Mouse (Mus musculus) heart, postnatal 36 days (tissue): ENCODE measurements around the gene Plau. TPM values are rescaled to one million over a fixed set of nuclear protein-coding genes. Genes with fewer than 3 reads are reported as not detected.

Experiments used
- DNase-seq, 2 experiments: peaks; one replicate each; pipeline ENCODE4 v3.0.0; 2021 to 2022
- intact Hi-C: fragments of 180-260 bp; cut with DNase I; formaldehyde crosslinking; loops from one replicate; pipeline ENCODE4 v1.15.1; 2025
- total RNA-seq, 2 experiments: library from RNA; stranded (reverse); gene quantifications; 2 replicates each; pipeline ENCODE4 v1.2.3; 2021

Gene Plau
- total RNA-seq, 2 experiments from 2014 or later = 6.1 to 6.2 TPM

DNA sequence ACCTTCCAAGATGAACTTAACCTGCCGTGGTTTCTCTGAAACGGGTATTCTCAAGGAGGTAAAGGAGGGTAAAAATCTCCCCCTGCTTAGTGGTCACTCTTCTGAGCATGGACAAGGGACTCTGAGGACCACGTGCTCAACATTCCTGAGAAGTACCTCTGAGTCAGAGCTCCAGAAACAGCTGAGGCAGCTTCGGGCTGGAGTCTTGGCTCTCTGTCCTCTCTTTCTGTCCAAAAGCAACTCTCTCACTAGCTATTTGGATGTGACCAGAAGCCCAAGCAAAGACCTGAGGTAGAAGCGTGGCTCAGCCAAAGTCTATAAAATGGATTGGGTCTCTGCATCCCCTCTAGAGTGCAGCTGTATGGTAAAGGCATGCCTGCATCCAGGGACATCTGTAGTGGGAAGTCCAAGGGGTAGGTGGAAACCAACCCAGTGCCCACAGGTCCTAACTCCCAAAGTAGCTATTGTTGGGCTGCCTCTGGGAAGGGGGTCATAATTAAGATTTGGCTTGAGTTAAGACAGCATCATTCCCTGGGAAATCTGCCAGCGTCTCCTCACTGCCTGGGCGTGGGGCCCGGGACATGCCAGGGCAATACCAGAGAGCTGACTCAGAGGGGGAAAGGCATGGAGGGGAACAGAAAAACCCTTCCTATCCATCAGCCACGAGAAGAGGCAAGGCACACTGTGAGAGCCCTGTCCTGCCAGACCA is 31.3 kb upstream of the Plau start:
- intact Hi-C loops = loop anchor here (1.0 to 5.0 kb wide), 2 partner anchors 188 to 307 kb away; no protein-coding TSS in a partner anchor

DNA sequence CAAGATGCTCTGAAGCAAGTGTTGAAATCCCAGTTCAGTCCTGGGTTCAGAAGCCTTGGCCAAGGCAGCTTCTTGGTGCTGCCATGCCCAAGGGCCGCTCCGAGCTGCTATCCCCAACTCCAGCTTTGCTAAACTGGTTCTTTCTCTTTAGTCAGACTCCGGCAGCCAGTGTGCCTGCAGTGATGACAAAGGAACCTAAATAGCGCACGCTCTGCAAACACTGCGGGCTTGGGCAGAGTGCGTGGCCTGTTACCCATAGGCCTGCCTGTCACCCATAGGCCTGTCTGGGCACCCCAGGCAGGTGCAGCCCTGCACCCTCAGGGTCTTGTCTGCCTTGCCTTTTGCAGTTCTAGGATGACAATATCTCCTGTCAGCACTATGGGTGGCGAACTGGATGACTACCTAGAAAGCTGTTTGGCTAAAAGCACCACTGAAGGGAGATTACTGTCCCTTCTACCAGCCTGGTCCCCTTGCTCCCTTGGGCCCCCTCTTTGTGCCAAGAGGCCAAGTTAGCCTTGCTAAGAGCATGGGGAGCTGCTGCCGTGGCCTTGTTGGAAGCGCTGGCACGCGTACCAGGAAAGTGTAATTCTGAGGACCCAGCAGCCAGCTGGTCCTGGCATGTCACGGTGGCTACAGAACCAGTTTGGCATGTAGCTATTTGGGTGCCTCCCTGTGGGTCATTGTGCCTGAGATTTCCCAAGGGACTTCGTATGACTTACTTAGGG is 30.2 kb upstream of the Plau start:
- intact Hi-C loops = loop anchor here (2.0 kb wide), 1 partner anchor 31 kb away; the partner anchor contains the start of gene Plau
- DNase-seq = no peak

More for the DNA sequence above, 31.3 kb upstream of the Plau start:
- DNase-seq = peak; percentile 79 to 83

DNA sequence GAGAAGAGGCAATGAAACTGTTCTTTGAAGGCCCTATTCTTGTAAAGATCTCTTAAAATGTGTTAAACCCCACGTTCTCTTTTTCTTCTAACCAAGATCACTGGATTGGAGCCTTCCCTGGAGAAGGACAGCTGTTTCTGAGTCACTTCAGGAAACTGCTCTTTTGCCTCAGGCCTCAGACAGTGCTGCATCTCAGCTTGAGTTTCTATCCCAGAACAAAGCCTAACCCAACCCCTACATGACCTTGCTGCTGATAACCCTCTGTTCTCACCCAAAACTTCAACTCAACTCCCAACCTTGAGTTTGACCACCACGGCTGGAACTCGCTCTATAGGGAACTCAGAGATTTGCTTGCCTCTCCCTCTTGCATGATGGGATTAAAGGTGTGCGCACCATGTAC is 27.1 kb upstream of the Plau start:
- intact Hi-C loops = no loop called here

DNA sequence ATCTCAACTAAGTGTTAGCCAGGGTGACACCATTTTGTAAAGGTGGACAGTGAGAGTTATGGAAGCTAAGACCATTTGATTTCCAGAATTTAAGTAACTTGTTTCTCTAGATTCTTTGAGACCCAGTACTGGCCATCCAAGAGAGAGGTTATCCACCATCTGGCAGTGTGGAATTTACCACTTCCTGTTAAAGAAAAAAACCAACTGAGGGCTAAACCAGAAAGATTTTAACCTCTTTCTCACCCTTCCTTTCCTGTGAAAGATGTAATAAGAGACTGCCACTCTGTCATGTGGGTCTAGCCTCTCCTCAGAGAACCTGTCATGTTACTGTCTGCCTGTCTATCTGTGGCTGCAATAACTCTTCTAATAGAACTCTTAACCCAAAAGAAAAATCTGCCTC is 26.6 kb upstream of the Plau start:
- intact Hi-C loops = loop anchor here (2.0 kb wide), 1 partner anchor 17 kb away; no protein-coding TSS in a partner anchor
- no peak for DNase-seq

More for the DNA sequence above, 27.1 kb upstream of the Plau start:
- no peak for DNase-seq

DNA sequence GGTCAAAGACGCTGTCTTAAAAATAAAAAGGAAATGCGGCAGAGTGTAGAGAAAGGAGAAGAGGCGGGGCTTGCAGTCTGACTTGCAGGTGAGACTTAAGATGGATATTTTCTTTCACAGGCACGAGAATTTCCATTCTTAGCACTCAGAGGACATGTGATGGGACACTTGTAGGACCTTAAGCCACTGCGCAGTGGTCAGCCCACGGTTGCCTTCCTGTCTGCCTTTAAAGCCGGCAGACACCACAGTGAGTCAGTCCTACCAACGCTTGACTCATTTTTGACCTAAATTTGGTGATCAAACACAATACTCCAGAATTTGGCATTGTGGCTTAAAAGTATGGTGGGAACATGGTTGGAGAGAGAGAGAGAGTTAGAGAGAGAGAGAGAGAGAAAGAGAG is 25.2 kb upstream of the Plau start:
- intact Hi-C loops = loop anchor here (2.0 kb wide), 1 partner anchor 16 kb away; no protein-coding TSS in a partner anchor

DNA sequence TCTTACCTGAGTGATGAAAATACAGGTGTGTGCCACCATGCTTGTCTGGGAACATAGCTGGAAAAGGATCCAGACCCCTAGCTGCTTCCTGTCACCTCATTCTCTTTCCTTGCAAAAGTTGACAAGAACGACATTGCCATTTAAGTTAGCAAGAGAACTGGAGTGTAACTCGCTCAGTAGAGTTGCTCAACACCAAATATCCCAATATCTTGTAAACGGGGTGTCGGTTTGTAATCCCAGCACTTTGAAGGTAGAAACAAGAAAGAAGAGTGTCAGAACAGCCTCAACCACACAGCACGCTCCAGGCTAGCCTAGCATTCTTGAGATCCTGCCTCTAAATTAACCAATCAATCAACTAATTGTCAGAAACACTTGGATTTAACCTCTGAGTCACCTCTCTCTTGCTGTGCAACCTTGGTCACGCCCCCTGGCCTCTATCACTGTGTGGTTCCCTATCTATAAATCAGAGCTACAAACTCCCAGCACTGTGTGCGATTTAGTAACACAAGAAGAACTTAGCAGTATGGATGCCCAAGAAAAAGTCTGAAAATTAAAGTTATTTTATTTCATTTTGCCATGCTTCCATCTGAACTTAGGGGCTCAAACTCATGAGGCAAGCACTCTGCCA is 24.6 kb upstream of the Plau start:
- no peak for DNase-seq
- intact Hi-C loops = loop anchor here (2.0 kb wide), 1 partner anchor 15 kb away; no protein-coding TSS in a partner anchor

More for the DNA sequence above, 25.2 kb upstream of the Plau start:
- DNase-seq = no peak

DNA sequence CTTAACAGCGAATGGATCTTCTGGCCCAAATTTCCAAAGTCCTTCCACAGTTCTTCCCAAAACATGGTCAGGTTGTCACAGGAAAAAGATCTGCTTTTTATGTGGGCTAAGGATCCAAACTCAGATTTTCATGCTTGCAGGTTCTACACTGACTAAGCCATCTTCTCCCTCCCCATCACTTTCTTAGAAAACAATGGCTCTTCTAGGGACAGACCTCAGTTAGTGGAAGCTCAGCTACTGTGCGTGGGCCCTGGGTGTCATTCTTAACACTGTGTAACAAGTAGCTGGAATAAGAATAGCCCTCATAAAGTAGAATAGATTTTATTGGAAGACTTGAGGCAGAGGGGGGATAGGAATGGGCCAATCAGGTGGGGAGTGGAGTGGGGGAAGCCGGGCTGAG is 21.0 kb upstream of the Plau start:
- DNase-seq = no peak
- intact Hi-C loops = no loop called here

DNA sequence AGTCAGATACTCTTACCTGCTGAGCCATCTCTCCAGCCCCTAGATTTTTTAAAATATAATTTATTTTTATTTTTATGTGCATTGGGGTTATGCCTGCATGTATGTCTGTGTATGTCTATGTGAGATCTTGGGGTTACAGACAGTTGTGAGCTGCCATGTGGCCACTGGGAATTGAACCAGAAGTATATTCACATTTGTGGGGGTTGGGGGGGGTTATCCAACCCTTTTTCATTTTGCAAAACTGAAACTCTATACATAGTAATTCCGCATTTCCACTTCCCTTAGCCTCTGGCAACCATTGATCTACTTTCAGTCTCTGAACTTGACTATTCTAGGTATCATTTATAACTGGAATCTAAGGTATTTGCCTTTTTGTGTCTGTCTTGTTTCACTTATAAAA is 11.9 kb upstream of the Plau start:
- DNase-seq = no peak
- intact Hi-C loops = no loop called here

DNA sequence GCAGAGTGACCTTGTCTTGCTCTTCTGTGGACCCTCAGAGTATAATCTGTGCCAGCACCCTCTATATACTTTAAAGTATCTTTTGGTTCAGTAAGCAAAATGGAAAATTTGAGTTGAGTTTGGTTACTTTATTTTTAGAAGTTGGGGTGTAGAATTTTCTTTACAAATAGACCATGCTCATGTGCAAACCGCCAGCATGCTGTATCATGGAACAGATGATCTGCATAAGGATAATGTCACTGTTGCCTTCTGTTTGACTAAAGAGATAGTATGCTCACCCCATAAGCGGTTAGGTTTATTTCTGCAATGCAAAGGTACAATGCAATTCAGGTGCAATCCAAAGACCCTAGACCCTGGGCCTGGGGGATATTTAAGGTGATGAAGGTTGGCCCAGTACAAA is 10.9 kb upstream of the Plau start:
- no peak for DNase-seq
- intact Hi-C loops = no loop called here

DNA sequence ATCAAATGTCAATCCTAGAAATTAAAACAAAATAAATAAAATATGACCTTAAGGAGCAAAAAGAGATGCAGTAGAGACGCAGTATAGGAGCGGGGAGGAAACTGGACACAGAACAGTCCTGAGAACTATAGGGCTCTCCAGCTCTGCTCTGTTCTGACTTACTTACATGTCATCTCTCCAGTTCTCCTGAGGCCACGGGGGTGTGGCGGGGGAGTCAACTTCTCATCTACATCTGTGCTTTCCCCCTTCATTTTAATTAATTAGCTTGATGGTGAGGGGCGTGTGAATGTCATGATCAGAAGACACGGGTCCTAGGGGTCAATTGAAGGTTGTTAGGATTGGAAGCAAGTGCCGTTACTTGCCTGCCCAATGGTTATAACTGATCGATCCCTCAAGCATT is 9.4 kb upstream of the Plau start:
- intact Hi-C loops = loop anchor here (2.0 kb wide), 1 partner anchor 16 kb away; no protein-coding TSS in a partner anchor
- no peak for DNase-seq

DNA sequence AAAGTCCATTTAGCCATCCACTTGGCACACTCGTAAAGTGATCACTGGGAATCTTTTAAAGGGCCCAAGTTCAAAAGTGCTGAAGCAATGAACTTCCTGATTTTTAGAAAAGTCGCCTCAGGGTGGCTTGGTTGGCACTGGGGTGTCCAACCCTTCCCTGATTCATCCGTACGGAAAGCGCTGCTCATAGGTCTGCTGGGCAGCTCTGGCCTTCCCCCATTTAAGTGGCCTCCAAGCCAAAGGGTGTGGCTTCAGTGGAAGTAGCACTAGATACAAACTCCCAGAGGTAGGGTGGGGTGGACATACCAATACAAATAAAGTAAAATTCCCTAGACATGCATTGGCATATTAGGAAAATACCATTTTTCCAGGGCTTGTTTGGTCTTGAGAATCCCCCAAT is 9.0 kb upstream of the Plau start:
- intact Hi-C loops = loop anchor here (2.0 kb wide), 1 partner anchor 17 kb away; no protein-coding TSS in a partner anchor
- no peak for DNase-seq

DNA sequence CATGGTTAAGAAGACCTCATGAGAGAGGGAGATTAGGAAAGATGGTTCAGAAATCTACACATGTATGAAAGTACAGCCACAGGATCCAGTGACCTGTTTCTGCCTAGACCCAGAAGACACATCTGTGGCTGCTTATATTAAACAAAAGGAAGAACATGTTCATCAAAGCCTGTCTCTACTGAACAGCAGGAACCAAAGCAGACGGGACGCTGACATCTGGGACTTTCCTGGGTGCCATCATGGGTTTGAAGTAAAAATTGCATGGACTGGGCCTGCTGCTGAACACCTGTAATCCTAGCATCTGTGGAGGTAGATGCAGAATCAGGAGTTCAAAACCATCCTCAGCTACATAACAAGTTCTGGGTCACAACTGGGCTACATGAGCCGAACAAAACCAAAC is 7.9 kb upstream of the Plau start:
- no peak for DNase-seq
- intact Hi-C loops = no loop called here

DNA sequence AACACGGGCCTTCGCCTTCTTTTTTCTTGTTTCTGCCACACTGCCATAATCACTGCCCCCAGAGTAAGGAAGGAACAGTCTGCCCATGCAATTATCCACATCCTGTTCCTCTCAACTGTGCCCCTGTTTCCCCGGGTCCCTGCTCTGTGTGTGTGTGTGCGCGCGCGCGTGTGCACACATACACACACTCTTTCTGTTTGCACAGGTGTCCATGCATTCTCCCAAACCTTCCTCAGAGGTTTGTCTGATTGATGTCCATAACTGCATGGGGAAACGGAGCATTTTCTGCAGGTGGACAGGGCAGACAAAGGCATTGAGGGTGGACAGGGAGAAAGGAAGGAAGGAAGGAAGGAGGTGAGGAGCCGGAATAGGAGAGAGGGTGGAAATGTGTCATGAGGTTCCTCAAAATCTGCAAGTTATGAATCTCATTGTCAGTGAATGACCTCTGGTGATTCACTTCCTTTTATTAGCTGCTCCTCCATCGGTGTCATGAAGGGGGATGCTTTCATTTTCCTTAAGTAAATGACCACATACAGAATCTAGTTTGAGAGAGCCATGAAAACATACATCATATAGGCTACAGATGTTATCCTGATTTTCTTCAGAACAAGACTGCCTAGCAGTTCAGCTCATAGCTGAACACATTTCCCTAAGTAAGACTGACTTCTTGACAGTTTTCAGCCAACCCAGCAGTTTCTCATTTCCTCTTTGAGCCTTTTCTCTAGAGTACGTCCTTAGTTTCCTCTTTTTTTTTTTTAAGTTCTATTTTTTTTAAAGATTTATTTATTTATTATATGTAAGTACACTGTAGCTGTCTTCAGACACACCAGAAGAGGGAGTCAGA is 6.7 kb upstream of the Plau start:
- intact Hi-C loops = no loop called here
- no peak for DNase-seq

DNA sequence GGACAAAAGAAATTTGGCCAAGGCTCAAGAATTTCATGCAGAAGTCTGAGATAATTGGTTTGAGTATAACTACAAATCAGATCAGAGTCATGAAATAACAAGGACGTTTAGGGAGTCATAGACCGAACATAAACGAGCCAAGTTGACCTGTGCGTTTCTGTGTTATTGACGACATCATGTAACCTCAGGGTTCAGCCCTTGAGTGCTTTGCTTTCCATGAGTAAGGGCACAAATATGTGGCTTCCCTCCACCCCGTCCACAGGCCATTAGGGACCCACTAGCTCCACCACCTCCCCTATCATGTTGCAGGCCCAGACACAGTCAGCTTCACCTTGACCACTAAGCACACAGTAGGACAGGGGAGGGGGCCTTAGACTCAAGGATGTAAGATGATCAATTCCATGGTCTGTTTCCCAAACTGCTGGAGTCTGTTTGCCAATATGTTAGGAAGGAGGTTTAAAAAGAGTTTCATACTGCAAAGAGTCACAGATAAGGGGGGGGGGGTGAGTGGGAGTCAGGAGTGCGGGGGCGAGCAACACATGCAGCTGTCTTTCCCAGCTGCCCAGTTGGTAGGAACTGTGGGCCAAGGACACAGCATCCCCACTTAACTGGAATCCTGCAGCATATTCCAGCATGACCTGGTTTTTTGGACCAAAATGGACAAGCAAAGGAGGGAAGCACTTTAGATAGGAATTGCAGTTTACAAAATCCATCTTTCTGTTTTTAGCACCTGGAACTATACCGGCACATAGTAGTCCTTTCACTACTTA is 5.1 kb upstream of the Plau start:
- intact Hi-C loops = no loop called here
- DNase-seq = no peak

DNA sequence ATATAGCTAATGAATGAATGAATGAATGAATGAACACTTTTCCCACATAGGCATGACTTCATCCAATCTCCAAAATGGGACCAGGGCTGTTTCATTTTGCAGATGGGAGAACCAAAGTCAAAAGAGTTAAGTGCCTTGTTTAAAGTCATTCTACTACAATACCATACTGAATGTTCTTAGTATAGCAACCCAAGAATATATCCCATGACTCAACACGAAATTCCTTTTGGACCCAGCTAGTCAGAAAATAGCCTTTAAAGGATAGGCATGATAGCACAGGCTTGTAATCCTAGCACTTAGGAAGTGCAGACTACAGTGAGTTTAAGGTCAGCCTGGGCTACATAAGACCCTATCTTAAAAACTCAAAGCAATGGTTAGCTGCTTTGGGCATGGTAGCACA is 4.5 kb upstream of the Plau start:
- no peak for DNase-seq

DNA sequence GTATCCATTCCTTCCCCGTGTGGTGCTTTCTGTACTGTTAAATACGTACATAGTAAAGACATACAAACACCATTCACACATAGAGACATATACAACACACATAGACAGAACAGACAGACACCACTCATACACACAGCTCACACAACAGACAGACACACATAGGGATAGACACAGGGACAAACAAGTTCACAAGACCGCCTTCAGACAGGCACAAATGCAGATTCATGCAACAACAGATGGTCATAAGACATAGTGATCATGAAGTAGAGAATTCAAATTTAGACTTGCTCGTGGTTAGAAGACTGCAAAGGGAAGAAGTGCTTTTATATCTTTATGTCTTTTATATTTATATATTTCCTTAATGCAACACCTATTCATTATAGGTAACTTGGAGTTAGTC is 2.9 kb upstream of the Plau start:
- intact Hi-C loops = no loop called here
- no peak for DNase-seq

More for the DNA sequence above, 4.5 kb upstream of the Plau start:
- intact Hi-C loops = no loop called here

DNA sequence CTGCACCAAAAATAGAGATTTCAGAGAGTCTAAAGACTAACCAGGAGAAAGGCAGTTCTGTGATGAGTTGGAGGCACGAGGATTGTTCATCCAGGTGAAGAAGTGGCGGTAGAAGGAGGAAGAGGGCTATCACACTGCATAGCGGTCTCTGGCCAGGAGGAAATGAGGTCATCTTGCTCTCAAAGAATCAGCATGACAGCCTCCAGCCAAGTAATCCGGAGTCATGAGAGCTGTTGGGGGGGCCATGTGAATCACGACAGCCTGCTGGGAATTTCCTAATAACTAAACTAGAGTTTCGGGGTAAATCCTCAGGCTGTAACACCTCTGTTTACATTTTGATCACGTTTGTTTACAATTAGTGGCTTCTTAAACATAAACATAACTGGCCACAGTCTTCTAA is 2.3 kb upstream of the Plau start:
- DNase-seq = no peak
- intact Hi-C loops = no loop called here

DNA sequence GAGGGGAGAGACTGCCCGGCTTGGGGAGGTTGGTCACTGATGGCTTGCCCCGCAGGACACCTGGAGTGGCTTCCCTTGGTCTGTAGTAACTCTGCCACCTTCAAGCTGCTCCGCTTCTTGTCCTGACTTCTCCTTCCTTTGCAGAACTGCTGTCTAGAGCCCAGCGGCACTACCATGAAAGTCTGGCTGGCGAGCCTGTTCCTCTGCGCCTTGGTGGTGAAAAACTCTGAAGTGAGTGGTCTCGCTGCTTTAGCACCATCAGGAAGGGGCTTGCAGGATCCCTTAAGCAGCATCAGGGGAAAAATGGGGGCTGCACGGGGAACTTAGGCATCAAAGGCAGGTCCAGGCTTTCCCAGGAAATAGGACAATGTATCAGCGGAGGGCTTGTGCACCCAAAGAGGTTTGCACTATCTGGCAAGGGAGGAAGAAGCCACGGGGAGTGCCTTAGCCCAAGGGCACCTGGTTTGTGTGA is 481 bp downstream of the Plau start:
- intact Hi-C loops = loop anchor here (2.0 kb wide), 2 partner anchors 30 to 34 kb away; no protein-coding TSS in a partner anchor

DNA sequence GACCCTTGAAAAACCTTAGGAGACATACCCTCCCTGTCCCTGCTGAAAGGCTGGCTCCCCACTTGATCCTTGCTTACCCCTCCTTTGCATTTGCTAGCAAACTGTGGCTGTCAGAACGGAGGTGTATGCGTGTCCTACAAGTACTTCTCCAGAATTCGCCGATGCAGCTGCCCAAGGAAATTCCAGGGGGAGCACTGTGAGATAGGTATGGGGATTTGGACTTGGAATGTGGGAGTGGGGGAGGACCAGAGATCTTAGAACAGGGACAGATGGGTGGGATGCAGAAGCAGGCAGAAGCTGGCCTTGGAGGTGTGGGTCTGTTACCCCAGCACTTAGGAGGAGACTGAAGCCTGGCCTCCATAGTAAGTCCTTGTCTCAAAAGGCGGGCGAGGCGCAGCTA is 1.2 kb downstream of the Plau start:
- DNase-seq = no peak

More for the DNA sequence above, 481 bp downstream of the Plau start:
- peak in 1 of 2 experiments; percentile 43 for DNase-seq

More for the DNA sequence above, 1.2 kb downstream of the Plau start:
- intact Hi-C loops = loop anchor here (2.0 kb wide), 3 partner anchors 21 to 33 kb away; no protein-coding TSS in a partner anchor
